Mouse (Mus musculus): ENCODE results near the gene Wdr66. TPM values are rescaled to one million over a fixed set of nuclear protein-coding genes. Genes with fewer than 3 reads are reported as not detected.

Gene Wdr66
- polyA plus RNA-seq, 1 experiment from 2014 or later, result 1.1 TPM

DNA sequence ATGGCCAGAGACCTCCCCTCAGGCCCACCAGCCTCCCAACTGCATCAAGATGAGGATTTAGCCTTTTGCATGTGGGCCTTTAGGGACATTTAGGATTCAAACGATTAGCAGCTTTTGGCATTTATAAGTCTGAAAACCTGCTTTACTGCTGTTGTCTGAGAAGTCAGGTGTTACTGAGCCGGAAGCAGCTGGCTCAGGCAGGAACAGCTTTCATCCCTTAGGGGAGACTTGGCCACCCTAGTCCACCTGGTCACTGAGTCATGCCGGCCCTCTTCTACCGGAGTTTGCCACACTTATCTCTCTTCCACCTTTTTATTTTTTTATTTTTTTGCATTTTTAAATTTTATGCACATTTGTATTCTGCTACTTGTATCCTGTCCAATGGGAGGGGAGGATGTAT lies 105.4 kb downstream of the Wdr66 start:
- no peak overlapping the region for H3K27ac ChIP-seq (ENCODE audit: low read length)
- H3K9ac ChIP-seq (ENCODE audit: low read length), result no peak overlapping the region
- no peaks in the 10 kb centered on the region for H3K27me3 ChIP-seq (ENCODE audit: control insufficient read depth, insufficient read depth, low read length)
- peaks cover 11% of the 10 kb centered on the region; the same call in 1 of the 2 replicates for H3K36me3 ChIP-seq (ENCODE audit: control insufficient read depth, insufficient read depth, low read length)
- ATAC-seq (ENCODE audit: insufficient read depth, low FRiP score), result no peak
- no peaks in the 10 kb centered on the region for H3K4me1 ChIP-seq (ENCODE audit: control insufficient read depth, insufficient read depth, low read length)
- 90% methylated on average over 4 of the region's 4 CpGs for WGBS
- H3K4me3 ChIP-seq (replicated peaks; ENCODE audit: low read length), result no peak overlapping the region
- H3K9me3 ChIP-seq (replicated peaks; ENCODE audit: control insufficient read depth, low read length), result no peaks in the 10 kb centered on the region
- H3K4me2 ChIP-seq (ENCODE audit: low read depth, low read length), result no peak overlapping the region

DNA sequence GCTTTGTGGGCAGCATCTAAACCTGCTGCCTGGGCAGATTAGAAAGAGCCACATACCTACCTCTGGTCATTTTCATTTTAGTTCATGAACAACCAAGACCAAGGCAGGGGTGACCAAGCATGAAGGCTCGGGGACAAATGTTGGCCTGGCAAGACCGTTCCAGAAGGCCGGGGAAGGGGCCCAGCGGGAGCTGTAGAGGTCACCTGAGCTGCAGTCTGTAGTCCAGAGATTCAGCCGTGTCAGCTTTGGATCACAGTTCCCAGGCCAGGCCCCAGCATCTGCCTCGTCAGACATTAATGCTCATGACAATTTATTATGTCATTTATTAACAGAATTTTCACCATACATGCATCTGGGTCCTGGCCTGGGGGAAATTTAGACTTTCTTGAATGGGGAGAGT lies 107.5 kb downstream of the Wdr66 start:
- 87% methylated on average over 6 of the region's 6 CpGs for WGBS
- no peak overlapping the region for H3K27ac ChIP-seq (ENCODE audit: low read length)

DNA sequence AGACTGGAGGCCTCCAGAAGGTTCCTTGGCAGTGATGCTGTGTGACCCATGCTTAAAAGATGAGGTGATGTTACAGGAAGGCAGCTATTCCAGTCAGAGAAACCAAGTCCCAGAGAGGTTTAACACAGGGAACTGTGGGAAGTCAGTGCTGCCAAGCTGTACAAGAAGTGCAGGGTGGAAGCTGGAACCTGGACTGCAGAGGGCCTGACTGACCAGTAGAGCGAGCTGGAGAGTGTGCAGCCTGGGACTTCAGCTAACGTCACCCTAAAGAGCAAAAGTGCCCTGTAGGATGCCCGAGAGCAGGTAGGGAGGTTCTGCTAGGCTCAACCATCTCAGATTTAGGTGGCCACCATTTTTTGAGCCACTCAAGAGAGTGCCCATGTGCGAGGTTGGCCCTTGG lies 111.0 kb downstream of the Wdr66 start:
- Histone ChIP-seq H3K27ac (ENCODE audit: low read length) (no peak overlapping the region), H3K9ac (ENCODE audit: low read length) (no peak overlapping the region), H3K4me3 (replicated peaks; ENCODE audit: low read length) (no peak overlapping the region), H3K4me2 (ENCODE audit: low read depth, low read length) (no peak overlapping the region), H3K27me3 (ENCODE audit: control insufficient read depth, insufficient read depth, low read length) (no peaks in the 10 kb centered on the region), H3K9me3 (replicated peaks; ENCODE audit: control insufficient read depth, low read length) (no peaks in the 10 kb centered on the region), H3K36me3 (ENCODE audit: control insufficient read depth, insufficient read depth, low read length) (peaks cover 8% of the 10 kb centered on the region; the same call in 1 of the 2 replicates), H3K4me1 (ENCODE audit: control insufficient read depth, insufficient read depth, low read length) (0 out of 2 replicates have a peak, but pooled peaks cover 2% of the 10 kb centered on the region)
- WGBS, result 91% methylated on average over 4 of the region's 4 CpGs
- ATAC-seq (ENCODE audit: insufficient read depth, low FRiP score), result no peak

More for the DNA sequence above, 107.5 kb downstream of the Wdr66 start:
- no peaks in the 10 kb centered on the region for H3K27me3 ChIP-seq (ENCODE audit: control insufficient read depth, insufficient read depth, low read length)
- no peak for ATAC-seq (ENCODE audit: insufficient read depth, low FRiP score)
- H3K4me3 ChIP-seq (replicated peaks; ENCODE audit: low read length), result no peak overlapping the region
- no peak overlapping the region for H3K4me2 ChIP-seq (ENCODE audit: low read depth, low read length)
- H3K9me3 ChIP-seq (replicated peaks; ENCODE audit: control insufficient read depth, low read length), result no peaks in the 10 kb centered on the region
- H3K9ac ChIP-seq (ENCODE audit: low read length), result no peak overlapping the region
- no peaks in the 10 kb centered on the region for H3K4me1 ChIP-seq (ENCODE audit: control insufficient read depth, insufficient read depth, low read length)
- H3K36me3 ChIP-seq (ENCODE audit: control insufficient read depth, insufficient read depth, low read length), result peaks cover 11% of the 10 kb centered on the region; the same call in 1 of the 2 replicates

- Histone ChIP-seq H3K9ac (ENCODE audit: low read length) (no peak overlapping the region), H3K27me3 (ENCODE audit: control insufficient read depth, insufficient read depth, low read length) (no peaks in the 10 kb centered on the region), H3K36me3 (ENCODE audit: control insufficient read depth, insufficient read depth, low read length) (peaks cover 7% of the 10 kb centered on the region; the same call in 1 of the 2 replicates), H3K9me3 (replicated peaks; ENCODE audit: control insufficient read depth, low read length) (no peaks in the 10 kb centered on the region), H3K27ac (ENCODE audit: low read length) (peak overlapping the region; percentile 29), H3K4me3 (replicated peaks; ENCODE audit: low read length) (no peak overlapping the region), H3K4me2 (ENCODE audit: low read depth, low read length) (no peak overlapping the region), H3K4me1 (ENCODE audit: control insufficient read depth, insufficient read depth, low read length) (0 out of 2 replicates have a peak, but pooled peaks cover 2% of the 10 kb centered on the region)
- 70% methylated on average over 11 of the region's 11 CpGs for WGBS
- ATAC-seq (ENCODE audit: insufficient read depth, low FRiP score), result no peak
These were observed 112.5 kb downstream of the Wdr66 start for GRCm38 (mm10) chr5:123364302-123364971.

DNA sequence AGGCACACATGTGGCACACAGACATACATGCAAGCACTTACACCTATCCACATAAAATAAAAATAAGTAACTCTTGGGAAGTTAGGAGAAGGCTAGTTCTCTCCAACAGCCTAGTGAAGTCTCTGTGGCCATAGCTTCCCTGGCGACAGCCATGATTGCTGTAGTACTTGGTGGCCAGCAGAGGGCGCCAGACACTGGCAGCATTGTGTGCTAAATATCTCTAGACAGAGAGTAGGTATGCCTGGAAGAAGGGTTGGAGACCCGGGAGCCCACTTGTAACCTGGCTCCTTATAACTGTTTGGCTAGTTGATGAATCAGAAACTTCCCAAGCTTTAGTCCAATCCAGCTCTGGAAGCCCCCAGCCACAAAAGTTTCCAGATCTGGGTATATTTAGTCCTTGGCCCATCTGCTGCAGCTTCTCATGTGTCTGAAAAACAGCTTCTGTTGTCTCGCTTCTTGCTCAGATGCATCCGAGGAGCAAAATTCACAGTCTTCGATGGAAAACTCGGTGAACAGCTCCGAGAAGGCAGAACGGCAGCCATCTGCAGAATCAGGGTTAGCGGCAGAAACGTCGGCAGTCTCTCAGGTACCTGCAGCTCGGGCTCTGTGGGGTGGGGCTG lies 117.1 kb downstream of the Wdr66 start:
- ATAC-seq (ENCODE audit: insufficient read depth, low FRiP score), result no peak
- WGBS, result 80% methylated on average over 13 of the region's 13 CpGs
- peaks cover 11% of the 10 kb centered on the region; the same call in 1 of the 2 replicates for H3K36me3 ChIP-seq (ENCODE audit: control insufficient read depth, insufficient read depth, low read length)
- no peak overlapping the region for H3K27ac ChIP-seq (ENCODE audit: low read length)
- H3K4me1 ChIP-seq (ENCODE audit: control insufficient read depth, insufficient read depth, low read length), result 0 out of 2 replicates have a peak, but pooled peaks cover 2% of the 10 kb centered on the region
- no peaks in the 10 kb centered on the region for H3K27me3 ChIP-seq (ENCODE audit: control insufficient read depth, insufficient read depth, low read length)
- H3K4me3 ChIP-seq (replicated peaks; ENCODE audit: low read length), result no peak overlapping the region
- no peaks in the 10 kb centered on the region for H3K9me3 ChIP-seq (replicated peaks; ENCODE audit: control insufficient read depth, low read length)
- H3K9ac ChIP-seq (ENCODE audit: low read length), result no peak overlapping the region
- H3K4me2 ChIP-seq (ENCODE audit: low read depth, low read length), result no peak overlapping the region

GRCm38 (mm10) chr5:123370049-123370448 lies 118.1 kb downstream of the Wdr66 start:
- no peak overlapping the region for H3K9ac ChIP-seq (ENCODE audit: low read length)
- 81% methylated on average over 5 of the region's 5 CpGs for WGBS

GRCm38 (mm10) chr5:123375262-123375661 lies 123.4 kb downstream of the Wdr66 start:
- WGBS, result 86% methylated on average over 10 of the region's 10 CpGs
- no peak for ATAC-seq (ENCODE audit: insufficient read depth, low FRiP score)
- Histone ChIP-seq H3K4me2 (ENCODE audit: low read depth, low read length) (no peak overlapping the region), H3K4me1 (ENCODE audit: control insufficient read depth, insufficient read depth, low read length) (peaks cover 19% of the 10 kb centered on the region; the same call in 1 of the 2 replicates), H3K9ac (ENCODE audit: low read length) (no peak overlapping the region), H3K9me3 (replicated peaks; ENCODE audit: control insufficient read depth, low read length) (no peaks in the 10 kb centered on the region), H3K4me3 (replicated peaks; ENCODE audit: low read length) (no peak overlapping the region), H3K27me3 (ENCODE audit: control insufficient read depth, insufficient read depth, low read length) (no peaks in the 10 kb centered on the region), H3K36me3 (ENCODE audit: control insufficient read depth, insufficient read depth, low read length) (peaks cover 11% of the 10 kb centered on the region; the same call in 1 of the 2 replicates), H3K27ac (ENCODE audit: low read length) (no peak overlapping the region)

More at GRCm38 (mm10) chr5:123370049-123370448, 118.1 kb downstream of the Wdr66 start:
- Histone ChIP-seq H3K4me1 (ENCODE audit: control insufficient read depth, insufficient read depth, low read length) (no peaks in the 10 kb centered on the region), H3K9me3 (replicated peaks; ENCODE audit: control insufficient read depth, low read length) (no peaks in the 10 kb centered on the region), H3K36me3 (ENCODE audit: control insufficient read depth, insufficient read depth, low read length) (peaks cover 11% of the 10 kb centered on the region; the same call in 1 of the 2 replicates), H3K27me3 (ENCODE audit: control insufficient read depth, insufficient read depth, low read length) (no peaks in the 10 kb centered on the region), H3K27ac (ENCODE audit: low read length) (no peak overlapping the region), H3K4me3 (replicated peaks; ENCODE audit: low read length) (no peak overlapping the region), H3K4me2 (ENCODE audit: low read depth, low read length) (no peak overlapping the region)
- no peak for ATAC-seq (ENCODE audit: insufficient read depth, low FRiP score)

DNA sequence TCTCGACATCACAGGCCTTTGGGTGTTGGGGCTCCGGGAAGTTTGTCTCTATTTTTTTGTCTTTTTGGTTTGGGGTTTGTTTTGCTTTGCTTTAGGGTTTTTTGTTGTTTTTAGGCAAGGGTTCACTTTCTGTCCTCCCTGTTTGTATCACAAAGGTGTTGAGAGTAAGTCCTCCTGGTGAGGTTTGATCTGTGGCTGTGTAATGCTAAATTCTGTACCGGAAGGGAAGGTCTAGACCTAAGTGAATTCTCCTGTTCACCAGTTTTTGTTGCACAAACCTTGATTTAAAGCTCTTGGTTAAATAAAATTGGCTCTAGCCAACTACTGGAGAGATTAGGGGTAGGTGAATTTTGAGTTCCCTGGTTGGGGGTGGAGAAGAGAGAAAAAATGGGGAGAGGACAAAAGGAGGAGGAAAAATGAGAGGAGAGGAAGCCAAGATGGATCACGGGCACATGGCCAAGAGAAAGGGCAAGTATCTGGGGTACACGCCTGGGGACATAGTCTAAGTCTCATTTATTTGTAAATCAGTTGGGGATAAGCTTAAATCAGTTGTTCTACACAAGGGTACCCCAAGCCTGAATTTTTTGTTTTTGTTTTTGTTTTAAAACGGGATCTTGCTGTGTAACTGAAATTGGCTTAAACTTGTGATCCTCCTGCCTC lies 124.0 kb downstream of the Wdr66 start:
- no peaks in the 10 kb centered on the region for H3K9me3 ChIP-seq (replicated peaks; ENCODE audit: control insufficient read depth, low read length)
- no peak overlapping the region for H3K4me3 ChIP-seq (replicated peaks; ENCODE audit: low read length)
- H3K36me3 ChIP-seq (ENCODE audit: control insufficient read depth, insufficient read depth, low read length), result peaks cover 9% of the 10 kb centered on the region; the same call in 1 of the 2 replicates
- WGBS, result 85% methylated on average over 6 of the region's 6 CpGs
- no peak overlapping the region for H3K27ac ChIP-seq (ENCODE audit: low read length)
- no peak overlapping the region for H3K9ac ChIP-seq (ENCODE audit: low read length)
- H3K27me3 ChIP-seq (ENCODE audit: control insufficient read depth, insufficient read depth, low read length), result no peaks in the 10 kb centered on the region
- H3K4me1 ChIP-seq (ENCODE audit: control insufficient read depth, insufficient read depth, low read length), result peaks cover 19% of the 10 kb centered on the region; the same call in 1 of the 2 replicates
- peak overlapping the region; percentile 39; the same call in 1 of the 2 replicates for H3K4me2 ChIP-seq (ENCODE audit: low read depth, low read length)
- ATAC-seq (ENCODE audit: insufficient read depth, low FRiP score), result no peak

Data from stomach, embryonic 16.5 days (tissue).